Mouse (Mus musculus): Measurements from ENCODE around the gene Rab21. TPM values are rescaled to one million over a fixed set of nuclear protein-coding genes. Genes with fewer than 3 reads are reported as not detected.
"Not testable (repeated sequence)": the region's sequence is repeated elsewhere in the genome, so short reads cannot be mapped to it uniquely, and the experiment has no call there.

The Rab21 gene
- total RNA-seq, 2 experiments from 2014 or later, result 30.1 to 31.4 TPM

DNA sequence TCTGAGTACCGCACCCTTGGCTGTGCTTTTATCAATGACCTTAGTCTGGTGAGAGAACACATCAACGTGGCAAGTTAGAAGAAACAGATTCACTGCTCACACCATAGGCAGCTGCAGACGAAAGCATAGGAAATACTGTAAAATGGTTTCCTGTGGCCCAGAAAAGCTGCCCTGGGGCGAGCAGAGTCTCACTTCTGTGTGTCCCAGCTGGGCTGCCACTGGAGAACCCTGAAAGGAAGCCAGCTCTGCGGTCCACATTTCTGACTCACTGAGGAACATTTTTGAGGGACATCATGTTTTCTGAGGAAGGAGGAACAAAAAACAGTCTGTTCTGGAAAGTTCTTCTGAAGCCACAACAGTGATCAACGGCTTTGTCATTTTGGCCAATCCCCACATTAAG, 13.1 kb upstream of the Rab21 start:
- DNase-seq, result no peak

DNA sequence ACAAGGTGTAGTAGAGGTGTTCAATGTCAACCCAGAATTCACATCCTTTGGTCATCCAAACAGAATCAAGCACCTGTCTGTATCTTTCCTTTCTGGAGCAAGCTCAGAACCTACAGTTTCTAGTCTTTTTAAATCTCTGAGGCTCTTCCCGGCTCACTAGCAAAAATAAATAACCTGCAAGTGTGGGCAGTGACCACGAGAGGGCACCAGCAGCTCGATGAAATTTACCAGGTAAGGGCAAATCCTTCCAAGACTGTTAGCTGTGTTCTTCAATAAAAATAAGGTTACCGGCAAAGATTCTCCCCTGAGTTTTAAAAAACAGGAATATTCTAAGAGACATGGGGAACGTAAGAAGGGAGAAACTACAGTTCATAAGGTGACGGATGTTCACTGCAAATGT, 7.9 kb upstream of the Rab21 start:
- DNase-seq, result peak; percentile 70

DNA sequence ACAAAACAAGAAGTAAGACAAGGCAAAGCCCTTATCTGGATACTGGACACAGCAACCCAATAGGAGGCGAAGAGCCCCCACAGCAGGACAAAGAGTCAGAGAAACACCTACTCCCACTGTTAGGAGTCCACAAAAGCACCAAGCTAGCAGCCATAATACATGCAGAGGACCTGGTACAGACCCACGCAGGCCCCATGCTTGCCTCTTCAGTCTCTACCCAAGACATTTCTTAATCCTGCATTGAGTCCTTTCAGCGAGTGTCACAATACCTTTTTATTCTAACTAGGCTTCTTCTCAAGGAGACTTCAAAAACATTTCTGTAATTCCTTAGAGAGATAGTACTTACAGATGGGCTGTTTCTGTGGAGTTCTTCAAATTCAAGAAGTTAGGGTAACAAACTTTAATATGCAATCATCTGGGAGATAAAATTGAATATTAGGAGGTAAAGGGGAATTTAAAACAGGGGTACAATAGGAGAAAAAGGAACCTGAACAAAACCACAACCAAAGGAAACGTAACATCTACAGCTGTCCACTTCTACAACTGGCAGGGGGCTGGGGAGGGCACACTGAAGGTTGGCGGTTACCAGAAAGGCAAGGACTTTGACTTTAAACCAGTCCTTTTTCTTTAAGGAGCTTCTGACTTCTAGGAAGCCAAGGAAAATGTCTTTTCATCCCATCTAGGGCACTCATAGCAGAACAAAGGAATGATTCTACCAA, 6.1 kb upstream of the Rab21 start:
- DNase-seq, result no peak

DNA sequence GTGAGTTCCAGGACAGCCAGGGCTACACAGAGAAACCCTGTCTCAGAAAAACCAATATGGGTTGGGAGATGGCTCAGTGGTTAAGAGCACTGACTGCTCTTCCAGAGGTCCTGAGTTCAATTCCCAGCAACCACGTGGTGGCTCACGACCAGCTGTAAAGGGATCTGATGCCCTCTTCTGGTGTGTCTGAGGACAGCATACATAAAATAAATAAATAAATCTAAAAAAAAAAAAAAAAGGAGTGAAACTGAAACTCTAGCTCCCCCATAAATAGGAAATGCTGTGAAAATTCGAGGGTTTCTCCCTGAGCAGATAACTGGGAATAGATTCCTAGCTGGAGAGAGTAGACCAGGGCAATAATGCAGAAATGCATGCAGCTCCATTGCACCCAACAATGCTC, 3.0 kb upstream of the Rab21 start:
- DNase-seq, result not testable (repeated sequence)

DNA sequence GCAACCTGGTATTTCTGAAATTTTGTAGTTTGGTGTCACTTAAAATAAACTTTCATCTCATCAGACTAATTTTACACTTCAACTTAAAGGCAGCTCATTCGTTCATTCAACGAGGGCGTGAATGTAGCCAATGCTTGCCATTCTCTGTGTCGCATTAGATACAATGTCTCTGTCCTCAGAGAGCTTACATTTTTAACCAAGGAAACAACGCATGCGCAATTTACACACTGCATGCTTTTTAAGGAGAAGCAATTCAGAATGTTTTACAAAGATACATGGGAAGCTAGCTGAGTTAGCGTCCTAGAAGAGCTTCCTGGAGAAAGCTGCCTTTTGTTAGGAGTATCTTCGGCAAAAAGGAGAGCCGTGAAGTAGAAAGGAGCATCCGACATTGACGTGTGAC, 919 bp upstream of the Rab21 start:
- DNase-seq, result no peak

DNA sequence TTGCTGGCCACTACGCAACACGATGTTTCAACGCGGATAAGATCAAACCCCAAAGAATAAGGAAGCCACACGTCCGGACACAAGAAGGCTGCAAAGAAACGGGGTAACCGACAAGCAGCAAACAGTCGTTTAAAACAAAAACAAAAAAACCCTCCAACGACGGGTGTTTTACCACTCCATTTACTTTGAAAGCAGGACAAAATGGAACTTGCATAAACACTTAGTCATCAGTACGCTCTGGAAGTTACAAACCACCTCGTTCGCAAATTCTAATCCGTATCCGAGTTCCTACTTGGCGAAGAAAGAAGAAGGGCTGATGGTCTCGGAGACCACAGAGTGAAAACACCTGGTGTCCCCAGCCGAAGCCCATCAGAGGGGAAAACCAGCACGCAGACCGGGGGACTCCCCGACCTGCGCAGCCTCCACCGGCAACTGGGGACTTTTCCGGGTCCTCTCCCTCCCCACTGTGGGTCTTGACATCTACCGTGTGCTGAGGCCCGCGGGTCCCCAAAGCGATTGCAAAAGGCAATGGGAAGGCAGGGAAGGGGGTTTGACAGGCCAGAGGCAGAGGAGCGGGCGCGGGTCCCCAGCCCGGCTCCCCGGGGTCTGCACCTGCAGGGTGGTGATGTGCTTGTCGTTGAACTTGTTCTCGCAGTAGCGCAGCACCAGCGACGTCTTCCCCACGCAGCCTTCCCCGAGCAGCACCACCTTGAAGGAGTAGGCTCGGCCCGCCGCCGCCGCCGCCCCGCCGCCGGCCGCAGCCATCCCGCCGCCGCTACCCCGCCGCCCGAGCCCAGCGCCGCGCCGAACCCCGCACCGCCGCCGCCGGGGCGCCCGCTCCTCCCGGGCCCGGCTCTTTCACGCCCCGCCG, 577 bp downstream of the Rab21 start:
- DNase-seq, result no peak

DNA sequence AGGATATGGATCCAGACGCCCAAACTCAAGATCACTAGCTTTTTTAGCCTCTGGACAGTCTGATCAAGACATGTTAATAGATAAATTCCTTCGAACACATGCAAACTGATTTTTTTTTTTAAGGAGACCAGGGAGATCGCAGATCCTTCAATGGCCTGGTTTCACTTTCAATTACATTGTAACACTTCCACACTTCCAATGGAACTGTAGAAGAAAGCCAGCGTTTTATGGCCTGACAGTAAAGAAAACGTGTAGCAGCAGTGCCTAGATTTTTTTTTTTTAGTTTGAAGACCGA, 1.2 kb downstream of the Rab21 start:
- no peak for DNase-seq

DNA sequence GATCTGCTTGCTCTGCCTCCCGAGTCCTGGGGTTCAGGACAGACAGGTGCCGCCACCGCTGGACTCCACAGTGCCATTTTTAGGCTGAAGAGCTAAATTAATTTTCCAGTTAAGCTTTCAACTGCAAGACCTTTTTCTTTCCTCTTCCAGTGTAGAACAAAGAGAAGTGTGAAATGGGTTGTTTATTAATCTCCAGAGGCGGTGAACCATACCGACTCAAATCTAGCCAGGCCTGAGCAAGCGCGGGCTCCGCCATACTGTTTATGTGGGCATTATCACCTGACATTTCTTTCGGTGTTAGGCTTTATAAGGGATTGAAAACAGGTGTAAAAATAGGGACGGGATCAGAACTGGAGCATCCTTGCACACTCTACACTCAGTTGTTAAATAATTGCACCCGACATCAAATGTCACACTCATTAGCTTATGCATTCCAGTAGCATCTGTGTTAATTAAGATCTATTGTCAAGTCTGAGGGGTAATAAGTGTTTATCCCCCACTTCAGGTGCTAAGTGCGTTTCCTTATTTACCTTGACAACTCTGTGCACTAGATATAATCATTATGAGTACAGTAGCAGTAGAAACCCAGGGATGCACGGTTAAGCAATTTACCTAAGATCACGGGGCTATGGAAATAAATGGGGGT, 1.6 kb downstream of the Rab21 start:
- DNase-seq, result no peak

DNA sequence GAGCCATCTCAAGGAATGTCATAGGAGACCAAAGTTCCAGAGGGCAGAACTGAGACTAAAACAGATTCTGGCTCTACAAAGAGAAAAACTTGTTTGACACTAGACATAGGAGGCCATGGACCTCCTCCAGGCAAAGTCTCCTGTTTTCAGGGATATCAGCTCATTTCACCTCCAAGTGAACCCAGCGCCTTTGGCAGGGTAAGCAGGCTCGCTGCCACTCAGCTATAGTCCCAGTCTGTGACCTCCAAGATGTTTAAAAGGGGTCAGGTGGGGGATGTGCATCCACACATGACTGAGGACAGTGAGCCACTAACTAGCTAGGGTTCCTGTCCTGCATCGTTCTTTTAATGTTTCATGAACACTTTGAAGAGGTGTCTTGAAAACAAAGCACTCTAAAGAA, 2.7 kb downstream of the Rab21 start:
- no peak for DNase-seq

DNA sequence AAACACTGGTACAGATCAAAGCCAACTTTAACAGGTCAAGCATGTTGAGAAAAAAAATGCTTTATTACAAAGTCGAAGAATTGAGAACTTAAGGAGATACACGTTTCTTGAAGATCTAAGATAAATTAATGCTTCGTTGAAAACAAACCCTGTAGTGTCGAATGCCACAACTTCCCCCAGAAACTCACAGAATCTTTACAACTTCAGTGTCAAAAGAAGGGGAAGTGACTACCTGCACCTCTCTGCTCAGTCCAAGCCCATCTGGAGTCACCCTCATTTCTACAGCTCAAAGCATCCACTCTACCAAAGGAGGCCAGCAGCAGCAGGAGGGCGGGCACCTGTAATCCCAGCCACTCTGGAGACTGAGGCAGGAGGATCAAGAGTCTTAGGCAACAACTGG, 3.2 kb downstream of the Rab21 start:
- no peak for DNase-seq

DNA sequence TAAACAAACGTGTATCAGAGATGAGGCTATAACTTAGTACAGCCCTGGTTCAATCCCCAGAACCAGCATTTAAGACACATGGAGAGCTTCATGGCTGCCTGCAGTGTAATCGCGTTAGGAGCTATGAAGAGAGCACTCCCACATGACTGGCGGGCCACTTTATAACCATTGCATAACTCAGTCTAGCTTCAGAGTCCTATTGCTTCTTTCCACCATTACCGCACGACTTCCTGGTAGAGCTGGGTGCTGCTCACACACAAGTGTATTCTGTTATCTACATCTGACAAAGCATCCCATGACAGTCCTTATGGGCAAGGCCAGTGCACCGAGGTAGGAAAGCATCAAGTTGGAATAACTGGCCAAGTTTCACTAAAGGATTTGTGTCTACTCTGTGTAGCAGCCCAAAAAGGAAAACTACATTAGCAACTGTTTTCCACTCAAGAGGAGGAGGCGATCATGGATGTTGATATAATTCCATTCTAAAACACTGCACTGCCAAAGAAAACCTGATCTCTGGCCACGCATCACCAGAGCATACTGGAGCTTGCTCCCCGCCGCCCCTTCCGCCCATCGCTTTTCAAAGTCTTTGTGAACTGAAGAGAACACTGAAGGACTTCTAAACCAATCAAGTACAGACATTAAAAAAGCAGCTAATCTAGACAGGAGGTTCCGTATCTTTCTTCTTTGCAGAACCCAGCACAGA, 4.0 kb downstream of the Rab21 start:
- no peak for DNase-seq

DNA sequence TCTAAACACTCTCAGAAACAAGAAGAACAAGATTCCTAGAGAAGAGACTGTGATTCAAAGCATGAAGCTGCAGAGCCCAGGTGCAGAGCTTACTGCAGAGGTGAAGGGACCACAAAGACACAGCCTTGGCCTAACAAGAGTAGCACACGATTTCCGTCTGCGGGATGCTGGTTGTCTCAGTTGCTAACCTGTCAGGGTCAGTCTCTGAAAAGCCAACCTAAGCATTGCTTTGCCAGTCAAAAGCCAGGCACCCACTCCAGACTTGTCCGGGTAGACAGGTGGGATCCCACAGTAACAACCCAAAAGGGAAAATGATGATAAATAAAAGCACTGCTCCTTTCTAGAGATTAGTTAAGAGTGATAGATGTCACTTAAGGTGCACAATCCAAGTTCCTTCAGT, 6.2 kb downstream of the Rab21 start:
- no peak for DNase-seq

DNA sequence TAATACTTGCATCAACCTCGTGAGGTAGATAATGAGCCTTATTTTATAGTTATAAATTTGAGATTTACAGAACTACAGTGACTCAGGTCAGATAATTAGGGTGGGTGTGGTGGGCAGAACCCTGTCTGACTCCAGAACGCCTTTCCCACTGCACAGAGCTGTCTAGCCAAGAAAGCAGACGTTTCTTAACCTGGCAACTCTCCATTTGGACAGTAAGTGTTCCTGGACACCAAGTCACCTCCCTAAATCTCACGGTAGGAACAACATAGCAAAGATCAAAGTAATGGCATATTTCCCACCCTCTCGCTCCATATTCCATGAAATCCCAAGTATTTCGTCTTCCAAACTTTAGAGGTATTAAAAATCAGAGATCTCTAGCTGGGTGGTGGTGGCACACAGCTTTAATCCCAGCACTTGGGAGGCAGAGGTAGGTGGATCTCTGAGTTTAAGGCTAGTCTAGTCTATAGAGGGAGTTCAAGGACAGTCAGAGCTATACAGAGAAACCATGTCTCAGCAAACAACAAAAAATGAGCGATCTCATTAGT, 8.0 kb downstream of the Rab21 start:
- no peak for DNase-seq

DNA sequence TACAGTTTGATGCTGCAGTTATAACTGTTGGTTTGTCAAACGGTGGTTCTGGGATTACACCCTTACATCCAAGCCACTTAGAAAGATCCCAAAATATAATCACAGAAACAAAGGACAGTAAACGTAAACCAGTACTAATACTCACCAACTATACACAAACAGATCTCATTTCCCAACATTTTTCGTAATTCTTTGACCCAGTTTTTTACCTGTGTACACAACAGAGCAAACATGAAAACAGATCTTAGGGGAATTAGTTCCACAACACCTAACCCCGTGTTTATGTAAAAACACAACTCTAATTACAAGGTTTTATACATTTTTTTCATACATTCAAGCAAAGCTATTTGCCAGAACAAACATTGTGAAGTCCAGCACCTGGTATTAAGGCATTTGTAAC, 16.7 kb downstream of the Rab21 start:
- DNase-seq, result no peak

DNA sequence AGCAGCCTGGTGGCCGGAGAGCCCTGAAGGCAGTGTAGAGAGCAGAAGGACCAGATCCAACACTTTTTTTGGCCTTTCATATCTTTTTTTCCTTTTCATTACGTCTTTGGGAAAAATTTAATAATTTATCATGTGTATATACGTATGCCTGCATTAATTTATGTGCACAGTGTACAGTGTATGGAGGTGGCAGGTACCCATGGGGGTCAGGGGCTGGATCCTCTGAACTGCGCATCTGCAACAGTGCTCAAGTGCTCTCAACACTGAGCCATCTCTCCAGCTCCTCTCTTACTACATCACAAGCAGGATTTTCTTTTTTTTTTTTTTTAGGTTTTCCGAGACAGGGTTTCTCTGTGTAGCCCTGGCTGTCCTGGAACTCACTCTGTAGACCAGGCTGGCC, 17.8 kb downstream of the Rab21 start:
- DNase-seq, result no peak

DNA sequence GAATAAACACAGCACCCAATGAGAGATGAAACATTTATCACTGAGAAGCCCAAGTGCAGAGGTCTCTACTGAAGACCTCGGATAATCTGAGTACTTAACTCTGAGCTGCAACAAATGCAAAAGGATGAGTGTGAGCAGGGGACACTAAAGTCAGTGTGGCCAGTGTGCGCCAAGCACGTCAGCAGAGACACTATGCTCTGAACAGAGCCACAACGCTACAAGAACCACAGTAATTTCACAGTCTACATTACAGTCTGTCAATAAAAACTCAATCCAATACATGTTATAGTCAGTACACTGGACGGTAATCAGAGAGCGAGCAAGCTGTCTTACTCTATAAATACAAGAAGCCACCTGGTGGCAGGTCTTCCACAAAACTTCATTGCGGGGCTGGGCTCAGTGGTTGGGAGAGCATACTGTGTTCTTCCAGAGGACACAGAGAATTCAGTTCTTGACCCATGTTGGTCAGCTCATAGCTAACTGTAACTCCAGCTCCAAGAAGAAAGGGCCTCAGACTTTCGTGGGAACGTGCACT, 18.9 kb downstream of the Rab21 start:
- no peak for DNase-seq

DNA sequence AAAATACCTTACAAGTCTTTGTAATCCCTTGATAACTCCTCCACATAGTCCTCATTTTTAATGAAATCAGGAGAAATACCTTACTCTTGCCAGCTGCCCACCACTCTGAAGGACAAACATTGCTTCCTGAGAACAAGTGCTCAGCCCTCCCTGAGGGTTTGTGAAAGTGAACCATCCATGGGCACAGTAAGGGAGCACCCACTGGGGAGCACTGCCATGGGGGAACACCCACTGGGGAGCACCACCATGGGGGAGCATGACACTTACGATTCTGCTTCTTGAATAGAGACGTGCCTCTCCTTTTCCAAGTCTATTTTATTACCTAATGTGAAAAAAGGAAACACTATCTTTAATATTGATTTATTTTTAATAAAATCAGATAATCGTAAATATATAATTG, 20.2 kb downstream of the Rab21 start:
- no peak for DNase-seq

DNA sequence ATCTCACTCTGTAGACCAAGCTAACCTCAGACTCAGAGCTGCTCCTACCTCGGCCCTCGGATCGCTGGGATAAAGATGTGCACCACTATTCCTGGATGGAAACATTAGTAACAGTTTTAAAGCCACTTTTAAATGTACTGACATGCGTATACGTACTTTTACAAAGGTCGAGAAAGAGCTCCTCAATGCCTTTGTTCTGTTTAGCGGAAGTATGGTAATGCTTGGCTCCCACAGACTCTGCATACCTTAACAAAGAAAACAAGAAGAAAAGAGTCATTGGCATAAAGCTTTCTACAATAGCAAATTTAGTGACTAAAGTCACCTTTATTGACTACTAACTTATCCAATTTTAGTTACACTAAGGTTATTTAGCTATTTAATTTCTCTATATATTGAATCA, 20.7 kb downstream of the Rab21 start:
- no peak for DNase-seq

DNA sequence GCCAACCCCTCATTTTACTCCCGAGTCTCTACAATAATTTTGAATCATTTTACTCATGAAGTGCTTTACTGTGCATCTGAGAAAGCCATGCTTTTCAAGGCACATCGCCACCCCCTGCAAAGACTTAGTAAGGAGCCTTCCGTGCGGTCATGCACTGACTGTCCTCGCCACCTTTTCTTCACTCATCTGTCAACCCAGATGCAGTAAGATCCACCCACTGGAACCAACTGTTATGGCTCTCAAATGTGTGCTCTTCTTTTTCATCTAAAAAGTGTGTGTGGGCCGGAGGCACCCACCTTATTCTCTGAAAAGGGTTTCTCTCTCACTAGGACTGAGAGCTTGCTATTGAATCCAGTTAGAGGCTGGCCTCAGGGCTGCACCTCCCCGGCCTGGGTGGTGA, 21.4 kb downstream of the Rab21 start:
- no peak for DNase-seq

DNA sequence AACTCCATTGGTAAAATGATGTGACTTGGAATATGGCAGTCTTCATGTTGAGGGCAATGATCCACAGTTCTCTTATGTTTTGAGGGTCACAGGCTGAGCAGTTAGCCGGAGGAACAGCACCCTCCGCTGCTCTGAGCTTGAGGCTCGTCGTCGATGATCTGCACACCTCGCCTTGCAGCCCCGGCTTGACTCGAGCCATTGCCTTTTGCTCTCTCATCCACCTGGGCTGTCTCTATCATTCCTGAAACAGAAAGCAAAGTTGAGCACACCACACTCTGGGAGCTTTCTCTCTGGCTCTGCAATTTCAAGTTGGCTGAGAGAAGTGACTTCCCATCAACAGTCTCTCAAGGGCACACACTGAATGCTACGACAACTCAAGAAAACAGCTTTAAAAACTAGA, 24.7 kb downstream of the Rab21 start:
- DNase-seq, result no peak

DNA sequence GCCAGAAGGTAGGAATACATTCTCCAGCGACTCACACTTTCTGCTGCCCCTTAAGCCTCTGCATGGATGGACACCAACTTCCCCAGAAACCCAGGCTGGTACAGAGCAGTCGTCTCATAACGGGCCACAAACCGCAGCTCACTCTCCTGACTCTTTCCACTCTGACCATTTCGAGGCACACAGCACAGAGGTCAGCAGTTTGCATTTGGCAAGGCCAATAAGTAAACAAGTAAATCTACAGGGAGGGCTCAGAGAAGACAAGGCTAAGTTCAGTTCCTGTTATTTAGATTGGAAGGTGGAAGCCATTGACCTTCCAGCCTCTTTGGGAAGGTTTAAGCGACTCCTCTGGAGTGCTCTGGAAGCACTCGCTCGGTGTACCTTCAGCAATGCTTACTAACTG, 26.5 kb downstream of the Rab21 start:
- no peak for DNase-seq

DNA sequence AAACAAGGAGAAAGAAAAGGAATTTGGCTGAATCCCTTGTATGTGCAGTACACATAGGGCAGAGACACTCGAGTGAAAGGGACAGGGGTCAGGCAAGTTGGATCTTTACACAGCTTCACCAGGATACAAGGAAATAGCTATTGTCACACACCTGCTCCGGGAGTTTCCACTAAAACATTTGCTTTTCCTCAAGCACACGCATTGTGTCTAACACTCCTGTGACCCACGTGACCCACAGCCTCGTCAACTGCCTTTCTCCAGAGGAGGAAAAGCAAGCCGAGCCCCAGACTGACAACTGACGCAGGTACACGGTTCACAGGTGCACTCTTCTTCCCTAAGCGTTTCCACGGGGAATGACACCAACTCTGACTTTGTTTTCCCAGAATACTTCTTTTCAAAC, 31.2 kb downstream of the Rab21 start:
- no peak for DNase-seq

All from gastrocnemius, postnatal 10 days (tissue).